Mouse (Mus musculus) left cerebral cortex, adult 8-10 months (tissue): ENCODE measurements at regions not wholly inside any gene's neighbourhood (a gene's known extent, or its start where the extent isn't known, plus 50 kb on each side); places are given as distances from the start of the nearest gene placed in this dataset.

Source experiments
- DNase-seq, 2 experiments: peaks; one replicate each; pipeline ENCODE4 v3.0.0; 2022; ENCODE audit warnings: low spot score in 2 of 2

- no peak for DNase-seq
Observed at GRCm38 (mm10) chr7:129441085-129441617, 150.5 kb upstream of the Wdr11 start.

GRCm38 (mm10) chr7:129469496-129469895, 122.2 kb upstream of the Wdr11 start:
- no peak for DNase-seq

- DNase-seq = peak in 1 of 2 experiments; percentile 69
Observed at GRCm38 (mm10) chr7:129483736-129484135, 107.9 kb upstream of the Wdr11 start.

- no peak for DNase-seq
Observed at GRCm38 (mm10) chr7:129506894-129507293, 84.8 kb upstream of the Wdr11 start.

GRCm38 (mm10) chr7:129509631-129510132, 82.0 kb upstream of the Wdr11 start:
- DNase-seq = no peak

- DNase-seq = no peak
Observed at GRCm38 (mm10) chr7:129514619-129515018, 77.0 kb upstream of the Wdr11 start.

- no peak for DNase-seq
Observed at GRCm38 (mm10) chr7:129524369-129524915, 67.2 kb upstream of the Wdr11 start.

GRCm38 (mm10) chr7:129525985-129526384, 65.7 kb upstream of the Wdr11 start:
- DNase-seq = no peak

GRCm38 (mm10) chr7:129528263-129528662, 63.4 kb upstream of the Wdr11 start:
- DNase-seq = no peak

- DNase-seq = no peak
Observed at GRCm38 (mm10) chr7:129533366-129533905, 58.2 kb upstream of the Wdr11 start.
